Mouse (Mus musculus) thymus, adult 2 months (tissue): Measurements from ENCODE around the gene Slc51b. TPM values are rescaled to one million over a fixed set of nuclear protein-coding genes. Genes with fewer than 3 reads are reported as not detected.

ENCODE experiments used
- DNase-seq: peaks from one replicate; pipeline ENCODE4 v3.0.0; 2021
- H3K27ac ChIP-seq: fragments of 200-500 bp; 2 replicates; pipeline ENCODE4 v1.5.1; 2012; ENCODE audit warnings: low read length, control low read depth; ENCODE audit not compliant: control insufficient read depth, insufficient read depth
- H3K27me3 ChIP-seq: fragments of 200-500 bp; 2 replicates; pipeline ENCODE4 v1.6.1; 2012; ENCODE audit warnings: mild to moderate bottlenecking, low read length, moderate library complexity, mixed read lengths; ENCODE audit not compliant: control insufficient read depth, insufficient read depth
- H3K36me3 ChIP-seq: fragments of 200-500 bp; 2 replicates; pipeline ENCODE4 v1.6.1; 2012; ENCODE audit warnings: mild to moderate bottlenecking, low read length, moderate library complexity; ENCODE audit not compliant: control insufficient read depth, insufficient read depth
- H3K4me1 ChIP-seq: fragments of 200-500 bp; replicated peaks from 2 replicates; pipeline ENCODE4 v1.6.1; 2012; ENCODE audit warnings: low read length; ENCODE audit not compliant: control insufficient read depth, insufficient read depth
- H3K4me3 ChIP-seq: fragments of 200-500 bp; 2 replicates; pipeline ENCODE4 v1.5.1; 2012; ENCODE audit warnings: mild to moderate bottlenecking, low read length, control low read depth, moderate library complexity; ENCODE audit not compliant: control insufficient read depth, insufficient read depth
- CTCF ChIP-seq: fragments of 200-500 bp; IDR thresholded peaks from 2 replicates; pipeline ENCODE4 v1.5.1; 2012; ENCODE audit warnings: mild to moderate bottlenecking, control low read depth, low read length, moderate library complexity, borderline replicate concordance; ENCODE audit not compliant: control insufficient read depth, poor library complexity, insufficient read depth; ENCODE audit errors: extremely low read depth
- POLR2A ChIP-seq: fragments of 200-500 bp; IDR thresholded peaks from 2 replicates; pipeline ENCODE4 v1.6.1; 2012; ENCODE audit warnings: mild to moderate bottlenecking, low read length, control low read depth, moderate library complexity; ENCODE audit not compliant: control insufficient read depth, poor library complexity, insufficient read depth; ENCODE audit errors: extremely low read depth
- WGBS: fragments of 180-500 bp; shearing (Covaris S2); methylation state at CpG from one replicate; pipeline ENCODE4 v1.1.7; 2018; 5-methylcytosine and 5-hydroxymethylcytosine counted together
- polyA plus RNA-seq: library from polyadenylated mRNA; depleted of rRNA; stranded (reverse); fragments of >200 nt; gene quantifications from 2 replicates; pipeline ENCODE4 v1.2.3, GENCODE M21; 2012

Gene Slc51b
- polyA plus RNA-seq, 1 experiment = 0.22 TPM

GRCm38 (mm10) chr9:65405184-65405449 lies 17.6 kb downstream of the Slc51b start:
- Histone ChIP-seq H3K36me3 (no peaks in the 10 kb centered on the region), H3K4me3 (no peak overlapping the region), H3K4me1 (peaks cover 3% of the 10 kb centered on the region; the same call in 1 of the 2 replicates), H3K27me3 (no peaks in the 10 kb centered on the region), H3K27ac (no peak overlapping the region)
- TF ChIP-seq POLR2A (no peak), CTCF (no peak)
- DNase-seq = no peak
- 83% methylated on average over 2 of the region's 2 CpGs for WGBS

- H3K4me3 ChIP-seq = no peak overlapping the region
- DNase-seq = no peak
Observed at GRCm38 (mm10) chr9:65404331-65405183, 18.2 kb downstream of the Slc51b start.

GRCm38 (mm10) chr9:65399934-65400333 lies 22.8 kb downstream of the Slc51b start:
- no peaks in the 10 kb centered on the region for H3K27me3 ChIP-seq
- 96% methylated on average over 6 of the region's 6 CpGs for WGBS
- TF ChIP-seq POLR2A = no peak
- TF ChIP-seq CTCF = no peak
- no peak overlapping the region for H3K27ac ChIP-seq
- H3K36me3 ChIP-seq = no peaks in the 10 kb centered on the region
- H3K4me3 ChIP-seq = no peak overlapping the region
- no peak for DNase-seq
- H3K4me1 ChIP-seq = peaks cover 12% of the 10 kb centered on the region

More at GRCm38 (mm10) chr9:65404331-65405183, 18.2 kb downstream of the Slc51b start:
- Histone ChIP-seq H3K27ac (no peak overlapping the region), H3K27me3 (no peaks in the 10 kb centered on the region), H3K4me1 (peaks cover 3% of the 10 kb centered on the region; the same call in 1 of the 2 replicates), H3K36me3 (no peaks in the 10 kb centered on the region)
- TF ChIP-seq CTCF (no peak), POLR2A (no peak)
- WGBS = 39% methylated on average over 15 of the region's 15 CpGs

GRCm38 (mm10) chr9:65398279-65398678 lies 24.5 kb downstream of the Slc51b start, which contains the start of gene Rasl12:
TSS of gene Rasl12 (plus strand) at chr9:65398506.
- Histone ChIP-seq H3K27ac (no peak within 1 kb of the TSS), H3K4me1 (peaks cover 9% of the 10 kb centered on the region), H3K36me3 (no peaks in the 10 kb centered on the region), H3K27me3 (no peaks in the 10 kb centered on the region), H3K4me3 (peak within 1 kb of the TSS; percentile 50)
- peak; percentile 50 for DNase-seq
- WGBS = 3% methylated on average over 24 of the region's 24 CpGs
- no peak for TF ChIP-seq CTCF
- TF ChIP-seq POLR2A = no peak

GRCm38 (mm10) chr9:65394360-65394759 lies 28.4 kb downstream of the Slc51b start:
- H3K4me1 ChIP-seq = peaks cover 17% of the 10 kb centered on the region
- H3K27me3 ChIP-seq = no peaks in the 10 kb centered on the region; the same call in 1 of the 2 replicates
- H3K27ac ChIP-seq = no peak overlapping the region
- no peaks in the 10 kb centered on the region for H3K36me3 ChIP-seq
- no peak for DNase-seq
- TF ChIP-seq POLR2A = no peak
- no peak for TF ChIP-seq CTCF
- H3K4me3 ChIP-seq = no peak overlapping the region
- 85% methylated on average over 2 of the region's 2 CpGs for WGBS

GRCm38 (mm10) chr9:65393606-65394005 lies 29.1 kb downstream of the Slc51b start:
- no peaks in the 10 kb centered on the region for H3K36me3 ChIP-seq
- no peak overlapping the region for H3K4me3 ChIP-seq
- no peak for DNase-seq
- H3K4me1 ChIP-seq = peaks cover 15% of the 10 kb centered on the region
- WGBS = 59% methylated on average over 2 of the region's 2 CpGs
- H3K27me3 ChIP-seq = no peaks in the 10 kb centered on the region; the same call in 1 of the 2 replicates
- H3K27ac ChIP-seq = no peak overlapping the region
- no peak for TF ChIP-seq CTCF
